Mouse (Mus musculus) adrenal gland (tissue): Measurements from ENCODE around the gene S100a6.

Source experiments
- intact Hi-C: fragments of 180-260 bp; cut with DNase I; formaldehyde crosslinking; loops from one replicate; pipeline ENCODE4 v1.15.1; 2025

The S100a6 gene

GRCm38 (mm10) chr3:90625496-90625895 is 12.8 kb downstream of the S100a6 start:
- intact Hi-C loops: no loop called here

GRCm38 (mm10) chr3:90626266-90627021 is 13.8 kb downstream of the S100a6 start:
- intact Hi-C loops: no loop called here

- intact Hi-C loops: no loop called here
These were observed 14.7 kb downstream of the S100a6 start for GRCm38 (mm10) chr3:90627366-90627765.

DNA sequence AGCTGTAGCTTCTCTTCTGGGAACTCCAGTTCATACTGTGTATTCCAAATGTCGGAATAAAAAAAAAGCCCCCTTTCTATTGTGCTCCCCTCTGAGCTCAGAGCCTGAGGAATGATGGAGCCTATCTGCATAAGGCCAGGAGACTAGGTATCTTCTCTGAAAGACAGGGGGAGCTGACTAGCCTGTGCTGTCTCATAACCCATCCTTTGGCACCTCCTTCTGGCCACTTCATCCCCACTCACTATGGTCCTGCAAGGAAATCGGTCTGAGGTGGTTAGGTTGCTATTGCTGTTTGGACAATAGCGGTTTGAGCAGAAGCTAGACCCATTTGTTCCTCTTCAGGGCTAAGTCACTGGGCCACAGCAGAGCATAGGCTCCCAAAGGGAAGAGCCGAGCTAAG is 15.1 kb downstream of the S100a6 start:
- intact Hi-C loops: no loop called here

- intact Hi-C loops: no loop called here
These were observed 16.6 kb downstream of the S100a6 start for GRCm38 (mm10) chr3:90629298-90629697.

GRCm38 (mm10) chr3:90631984-90632383 is 19.3 kb downstream of the S100a6 start:
- intact Hi-C loops: no loop called here

- intact Hi-C loops: no loop called here
These were observed 26.0 kb downstream of the S100a6 start for GRCm38 (mm10) chr3:90638511-90639275.

- intact Hi-C loops: no loop called here
These were observed 27.0 kb downstream of the S100a6 start for GRCm38 (mm10) chr3:90639511-90640154.

- intact Hi-C loops: no loop called here
These were observed 28.3 kb downstream of the S100a6 start for GRCm38 (mm10) chr3:90640981-90641380.

DNA sequence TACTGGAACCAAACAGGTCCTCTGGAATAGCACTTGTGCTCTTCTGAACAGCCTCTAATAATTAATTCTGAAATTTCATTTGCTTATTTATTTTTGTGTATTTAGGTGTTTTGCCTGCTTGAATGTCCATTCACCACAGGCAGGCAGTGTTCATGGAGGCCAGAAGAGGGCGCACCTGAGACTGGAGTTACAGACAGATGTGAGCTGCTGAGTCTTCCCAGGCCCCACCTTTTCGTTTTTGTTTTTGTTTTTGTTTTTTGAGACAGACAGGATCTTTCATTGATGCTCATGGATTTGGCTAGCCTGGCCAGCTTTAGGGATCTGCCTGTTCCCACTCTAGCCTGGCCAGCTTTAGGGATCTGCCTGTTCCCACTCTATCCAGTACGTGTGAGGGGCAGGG is 31.5 kb downstream of the S100a6 start:
- intact Hi-C loops: no loop called here

DNA sequence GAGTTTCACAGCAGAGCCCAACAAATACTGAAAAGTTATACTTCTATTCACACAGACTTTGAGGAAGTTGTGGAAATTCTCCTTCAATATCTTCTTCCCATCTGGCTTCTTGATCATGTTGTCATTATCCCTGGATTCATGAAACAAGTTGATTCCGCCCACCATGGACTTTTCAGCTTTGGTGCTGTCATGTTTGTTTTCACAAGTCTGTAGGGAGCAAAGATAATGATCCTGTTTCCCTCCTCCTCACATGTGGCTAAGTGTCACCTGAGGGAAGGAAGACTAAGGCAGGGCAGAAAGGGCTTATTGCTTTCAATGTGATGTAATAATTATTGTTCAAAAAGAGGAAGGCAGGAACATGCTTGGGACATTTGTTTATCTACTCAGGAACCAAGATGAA is 34.6 kb downstream of the S100a6 start:
- intact Hi-C loops: loop anchor here (5.0 kb wide), 1 partner anchor 60 kb away; no protein-coding TSS in a partner anchor

GRCm38 (mm10) chr3:90648981-90649380 is 36.3 kb downstream of the S100a6 start:
- intact Hi-C loops: loop anchor here (5.0 kb wide), 1 partner anchor 58 kb away; no protein-coding TSS in a partner anchor

GRCm38 (mm10) chr3:90649832-90650231 is 37.1 kb downstream of the S100a6 start:
- intact Hi-C loops: loop anchor here (5.0 kb wide), 1 partner anchor 57 kb away; no protein-coding TSS in a partner anchor

- intact Hi-C loops: no loop called here
These were observed 40.3 kb downstream of the S100a6 start for GRCm38 (mm10) chr3:90652878-90653508.

GRCm38 (mm10) chr3:90653717-90654116 is 41.0 kb downstream of the S100a6 start, which contains the start of gene S100a7a:
Gene S100a7a, plus strand, starts transcription at chr3:90654017.
- intact Hi-C loops: no loop called here

GRCm38 (mm10) chr3:90657405-90657804 is 44.7 kb downstream of the S100a6 start:
- intact Hi-C loops: no loop called here

GRCm38 (mm10) chr3:90659364-90660044 is 46.8 kb downstream of the S100a6 start:
- intact Hi-C loops: no loop called here

GRCm38 (mm10) chr3:90664219-90664618 is 51.5 kb downstream of the S100a6 start:
- intact Hi-C loops: loop anchor here (2.0 kb wide), 1 partner anchor 45 kb away; no protein-coding TSS in a partner anchor

DNA sequence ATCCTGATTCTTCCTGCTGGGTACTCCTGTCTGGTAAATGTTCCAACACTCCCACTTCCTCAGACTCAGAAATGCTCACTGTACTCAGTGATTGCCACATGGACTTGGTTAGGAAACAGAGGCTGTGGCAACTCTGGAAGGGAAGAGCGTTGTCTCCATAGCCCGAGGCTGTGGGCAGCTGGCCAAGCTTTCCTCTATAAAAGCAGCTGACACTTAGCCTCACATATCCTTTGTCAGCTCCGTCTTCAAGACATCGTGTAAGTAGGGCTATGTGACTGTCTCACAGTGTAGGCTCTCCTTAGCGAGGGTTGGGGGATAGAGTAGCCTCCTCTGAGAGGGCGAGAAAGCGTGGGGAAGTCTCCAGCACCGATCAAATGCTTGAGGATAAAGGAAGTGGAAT is 56.2 kb downstream of the S100a6 start, which contains the start of gene S100a8:
Gene S100a8 (plus strand): TSS at position 133 of the 400 bp plus-strand sequence.
- intact Hi-C loops: no loop called here
